Mouse (Mus musculus) CH12.LX (cell line): ENCODE data around the gene Gpr176. TPM values are rescaled to one million over a fixed set of nuclear protein-coding genes. Genes with fewer than 3 reads are reported as not detected.

Experiments
- DNase-seq: peaks from one replicate; pipeline ENCODE4 v3.0.0-alpha.2; 2013; ENCODE audit errors: extremely low read depth
- H3K27ac ChIP-seq: 2 replicates; pipeline ENCODE4 v1.5.1; 2012; ENCODE audit warnings: low read depth, mild to moderate bottlenecking, control low read depth, moderate library complexity; ENCODE audit not compliant: insufficient read depth
- H3K27me3 ChIP-seq: replicated peaks from 2 replicates; pipeline ENCODE3; 2012; ENCODE audit warnings: inconsistent platforms
- H3K36me3 ChIP-seq, 2 experiments: replicated peaks in 1 of 2; 2 replicates each; pipeline versions ENCODE3 to v1.6.1; 2012; ENCODE audit warnings: inconsistent platforms in 1 of 2, low read length in 1 of 2, mild to moderate bottlenecking in 1 of 2, mixed read lengths in 1 of 2, moderate library complexity in 1 of 2; ENCODE audit not compliant: control insufficient read depth in 1 of 2, insufficient read depth in 1 of 2
- H3K4me1 ChIP-seq, 2 experiments: 2 replicates each; pipeline ENCODE4 v1.6.1; 2012; ENCODE audit warnings: inconsistent platforms in 1 of 2, moderate library complexity in 1 of 2; ENCODE audit not compliant: insufficient read depth in 2 of 2, control insufficient read depth in 1 of 2
- H3K4me2 ChIP-seq: 2 replicates; pipeline ENCODE4 v1.6.1; 2012; ENCODE audit warnings: low read depth, mild to moderate bottlenecking, control low read depth; ENCODE audit not compliant: poor library complexity, insufficient read depth, severe bottlenecking
- H3K4me3 ChIP-seq, 3 experiments: fragments of 150-350 bp in 1 of 3; sonication (generic) in 1 of 3; replicated peaks in 1 of 3; 2 replicates each; pipeline versions ENCODE3 to v1.5.1; 2011 to 2012; ENCODE audit warnings: low read depth in 2 of 3, low read length in 2 of 3, mild to moderate bottlenecking in 2 of 3, moderate library complexity in 2 of 3, control low read depth in 1 of 3, improper control_type of control experiment in 1 of 3, inconsistent platforms in 1 of 3, mixed read lengths in 1 of 3; ENCODE audit not compliant: poor library complexity in 1 of 3
- H3K79me2 ChIP-seq: replicated peaks from 2 replicates; pipeline ENCODE4 v1.6.1; 2012; ENCODE audit warnings: mild to moderate bottlenecking, moderate library complexity; ENCODE audit not compliant: control insufficient read depth, poor library complexity, insufficient read depth, severe bottlenecking; ENCODE audit errors: extremely low read depth
- H3K9ac ChIP-seq: 2 replicates; pipeline ENCODE4 v1.6.1; 2012; ENCODE audit warnings: low read depth, mild to moderate bottlenecking, control low read depth, moderate library complexity; ENCODE audit not compliant: insufficient read depth
- H3K9me3 ChIP-seq: replicated peaks from 2 replicates; pipeline ENCODE3; 2012; ENCODE audit warnings: low read length, inconsistent platforms, mixed read lengths
- CHD1 ChIP-seq: IDR thresholded peaks from 2 replicates; pipeline ENCODE4 v1.6.1; 2012; ENCODE audit warnings: low read depth, low read length, improper control_type of control experiment, inconsistent platforms
- CTCF ChIP-seq, 2 experiments: IDR thresholded peaks in 1 of 2; conservative IDR thresholded peaks in 1 of 2; 2 replicates each; pipeline ENCODE4 v1.5.1; 2011 to 2012; ENCODE audit warnings: low read depth in 2 of 2, low read length in 2 of 2, improper control_type of control experiment in 1 of 2, inconsistent platforms in 1 of 2, mild to moderate bottlenecking in 1 of 2, moderate library complexity in 1 of 2
- ELF1 ChIP-seq: IDR thresholded peaks from 2 replicates; pipeline ENCODE4 v1.6.1; 2014; ENCODE audit warnings: low read depth, mild to moderate bottlenecking, inconsistent platforms, low read length, improper control_type of control experiment
- JUN ChIP-seq: IDR thresholded peaks from 2 replicates; pipeline ENCODE4 v1.6.1; 2011; ENCODE audit warnings: low read depth, mild to moderate bottlenecking, low read length, improper control_type of control experiment, moderate library complexity; ENCODE audit not compliant: insufficient read depth
- MEF2A ChIP-seq: IDR thresholded peaks from 2 replicates; pipeline ENCODE4 v1.6.1; 2014; ENCODE audit warnings: low read depth, mild to moderate bottlenecking, inconsistent platforms, low read length, improper control_type of control experiment, borderline replicate concordance
- MXI1 ChIP-seq: IDR thresholded peaks from 2 replicates; pipeline ENCODE4 v1.6.1; 2011; ENCODE audit warnings: mild to moderate bottlenecking, low read depth, low read length, improper control_type of control experiment
- NELFE ChIP-seq: IDR thresholded peaks from 2 replicates; pipeline ENCODE4 v1.6.1; 2011; ENCODE audit warnings: low read depth, low read length, improper control_type of control experiment
- PAX5 ChIP-seq: IDR thresholded peaks from 2 replicates; pipeline ENCODE4 v1.6.1; 2012; ENCODE audit warnings: low read length, inconsistent platforms, mixed read lengths
- POLR2AphosphoS2 ChIP-seq: IDR thresholded peaks from 2 replicates; pipeline ENCODE4 v1.6.1; 2011; ENCODE audit warnings: low read depth, low read length, improper control_type of control experiment
- UBTF ChIP-seq: IDR thresholded peaks from 2 replicates; pipeline ENCODE4 v1.6.1; 2012; ENCODE audit warnings: low read depth, mild to moderate bottlenecking, inconsistent platforms, low read length, improper control_type of control experiment, moderate library complexity
- USF1 ChIP-seq: IDR thresholded peaks from 2 replicates; pipeline ENCODE4 v1.6.1; 2014; ENCODE audit warnings: low read depth, mild to moderate bottlenecking, inconsistent platforms, low read length, improper control_type of control experiment
- USF2 ChIP-seq: conservative IDR thresholded peaks from 2 replicates; pipeline ENCODE4 v1.6.1; 2011; ENCODE audit warnings: low read depth, low read length, improper control_type of control experiment
- ZC3H11A ChIP-seq: IDR thresholded peaks from 2 replicates; pipeline ENCODE4 v1.6.1; 2012; ENCODE audit warnings: low read depth, mild to moderate bottlenecking, inconsistent platforms, low read length, improper control_type of control experiment
- ZNF384 ChIP-seq: IDR thresholded peaks from 2 replicates; pipeline ENCODE4 v1.6.1; 2012; ENCODE audit warnings: low read depth, low read length, improper control_type of control experiment, inconsistent platforms
- dilution Hi-C: fragments of 300-500 bp; cut with MboI; formaldehyde crosslinking; loops from 2 replicates; pipeline ENCODE4 v1.14.3; 2020; ENCODE audit warnings: low sequenced_read_pairs; ENCODE audit not compliant: extremely low pct_unique_long_range_greater_than_20kb, extremely low pct_ligation_motif_present
- in situ Hi-C: fragments of 300-500 bp; cut with MboI; formaldehyde crosslinking; loops from 3 replicates; pipeline ENCODE4 v1.14.3; 2019; ENCODE audit warnings: low sequenced_read_pairs, low pct_ligation_motif_present, low pct_unique_long_range_greater_than_20kb, mixed read lengths
- polyA plus RNA-seq: library from polyadenylated mRNA; unstranded; fragments of >175 nt; gene quantifications from 2 replicates; pipeline ENCODE4 v1.2.1, GENCODE M21; 2012; ENCODE audit warnings: low read depth; ENCODE audit not compliant: insufficient read length
- total RNA-seq, 2 experiments: library from RNA; depleted of rRNA; stranded (reverse); fragments of 300-350 nt in 1 of 2; fragments of >200 nt in 1 of 2; gene quantifications; 2 replicates each; pipeline ENCODE4 v1.2.3; 2012 to 2014

Gene Gpr176
- total RNA-seq (2012; rRNA removed) (not detected in 2 replicates), total RNA-seq (2014; rRNA removed) (not detected in 2 replicates), polyA plus RNA-seq (not detected in 2 replicates)

DNA sequence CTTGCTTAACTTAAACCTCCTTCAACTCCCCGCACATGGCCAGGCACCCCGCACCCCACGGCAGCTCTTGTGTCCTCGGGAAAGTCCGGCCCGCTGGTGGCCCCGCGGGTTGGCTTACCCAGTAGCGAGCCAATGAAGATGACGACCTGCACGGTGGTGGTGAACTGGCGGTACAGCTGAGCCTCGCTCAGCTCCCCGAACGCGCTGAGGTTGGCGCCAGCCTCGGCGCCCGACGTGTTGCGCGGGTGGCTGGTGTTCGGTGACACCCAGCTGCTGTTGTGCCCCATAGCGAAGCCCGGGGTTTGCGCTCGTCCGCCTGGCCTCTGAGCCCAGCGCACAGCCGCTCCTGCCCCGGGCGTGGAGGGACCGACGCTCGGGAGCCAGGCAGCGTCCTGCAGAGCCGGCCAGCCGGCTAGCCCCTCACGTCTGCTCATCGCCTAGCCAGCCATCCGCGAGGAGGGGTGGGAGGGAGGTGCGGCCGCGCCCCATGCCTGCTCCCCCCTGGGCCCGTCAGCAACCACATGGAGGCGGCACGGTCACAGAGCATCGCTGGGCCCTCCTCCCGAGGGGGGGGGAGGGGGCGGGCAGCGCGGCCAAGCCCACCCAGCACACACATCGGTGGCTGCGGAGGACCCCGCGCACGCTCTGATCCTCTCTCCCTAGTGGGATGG, at the start of gene Gpr176:
TSS of gene Gpr176 (minus strand) at position 519 of the 671 bp plus-strand sequence.
- TF ChIP-seq ZC3H11A (no peak), UBTF (no peak), PAX5 (no peak), ELF1 (no peak), MEF2A (no peak), USF1 (no peak), MXI1 (no peak), CHD1 (no peak), CTCF (conservative IDR thresholded peaks at IDR 0.05 in 1 of 2, IDR thresholded peaks at IDR 0.05 in 1 of 2; ENCODE audit: low read depth in 2 of 2, low read length in 2 of 2) (no peak)
- Histone ChIP-seq H3K9me3 (peaks cover 12% of the 10 kb centered on the region), H3K27ac (no peak within 1 kb of the TSS), H3K79me2 (no peaks in the 10 kb centered on the region), H3K36me3 (no peaks in the 10 kb centered on the region), H3K9ac (no peak within 1 kb of the TSS), H3K4me1 (peaks cover 0 to 9% of the 10 kb centered on the region in 2 experiments; a peak in 2 of 4 replicates), H3K4me3 (no peak within 1 kb of the TSS), H3K27me3 (no peaks in the 10 kb centered on the region), H3K4me2 (peak within 1 kb of the TSS; percentile 48)
- in situ Hi-C loops = no loop called here
- dilution Hi-C loops = no loop called here
- DNase-seq = no peak

DNA sequence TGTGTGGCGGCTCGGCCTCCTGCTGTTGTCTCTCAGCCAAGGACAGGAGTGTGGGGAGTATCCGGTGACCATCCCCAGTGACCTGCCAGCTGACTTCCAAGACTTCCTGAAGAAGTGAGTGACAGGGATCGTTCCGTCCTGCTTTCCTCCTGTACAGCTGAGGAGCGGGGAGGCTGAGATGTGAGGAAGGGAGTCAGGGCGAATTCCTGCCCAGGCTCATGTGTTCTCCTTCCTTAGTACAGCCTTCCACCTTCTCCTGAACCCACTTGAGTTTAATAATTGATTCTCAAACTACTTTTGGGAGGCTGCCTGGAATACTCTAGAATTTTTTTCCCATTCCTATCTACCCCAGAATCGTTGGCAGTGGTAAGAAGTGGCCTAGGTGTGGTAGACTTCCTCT, 49.2 kb upstream of the Gpr176 start:
- no peaks in the 10 kb centered on the region for H3K4me1 ChIP-seq
- in situ Hi-C loops = no loop called here
- H3K36me3 ChIP-seq = peaks cover 39 to 85% of the 10 kb centered on the region in 2 experiments
- no peak overlapping the region for H3K9ac ChIP-seq
- H3K4me3 ChIP-seq = no peak overlapping the region
- no peaks in the 10 kb centered on the region for H3K27me3 ChIP-seq
- dilution Hi-C loops = no loop called here
- DNase-seq = no peak
- H3K79me2 ChIP-seq = no peaks in the 10 kb centered on the region
- H3K9me3 ChIP-seq = no peaks in the 10 kb centered on the region
- no peak overlapping the region for H3K27ac ChIP-seq
- H3K4me2 ChIP-seq = no peak overlapping the region
- TF ChIP-seq MXI1 (no peak), USF1 (no peak), JUN (no peak), ZNF384 (no peak), USF2 (no peak), POLR2AphosphoS2 (no peak), NELFE (no peak)
- TF ChIP-seq, all 38 proteins: peak for 0
